Mouse (Mus musculus) forebrain, embryonic 15.5 days (tissue): ENCODE data around the gene Ralb. TPM values are rescaled to one million over a fixed set of nuclear protein-coding genes. Genes with fewer than 3 reads are reported as not detected.
A peak's percentile ranks its signal among the peaks of the same experiment; 100 is the strongest.

Source experiments
- ATAC-seq: fragments of 200-750 bp; cut with Nextera tagmentation; replicated peaks from 2 replicates; pipeline ENCODE4 v1.8.0; 2017; ENCODE audit warnings: mild to moderate bottlenecking, moderate TSS enrichment, moderate library complexity
- H3K27ac ChIP-seq: fragments of 300-500 bp; sonication (generic); replicated peaks from 2 replicates; pipeline ENCODE4 v1.5.1; 2015; ENCODE audit warnings: mild to moderate bottlenecking, inconsistent platforms
- H3K27me3 ChIP-seq: fragments of 300-500 bp; sonication (generic); 2 replicates; pipeline ENCODE4 v1.6.1; 2015; ENCODE audit warnings: inconsistent platforms
- H3K36me3 ChIP-seq: fragments of 300-500 bp; sonication (generic); 2 replicates; pipeline ENCODE4 v1.6.1; 2015; ENCODE audit warnings: mild to moderate bottlenecking, inconsistent platforms
- H3K4me1 ChIP-seq: fragments of 300-500 bp; sonication (generic); 2 replicates; pipeline ENCODE4 v1.6.1; 2015; ENCODE audit warnings: inconsistent platforms
- H3K4me2 ChIP-seq: fragments of 300-500 bp; sonication (generic); replicated peaks from 2 replicates; pipeline ENCODE4 v1.6.1; 2015; ENCODE audit warnings: mild to moderate bottlenecking, inconsistent platforms
- H3K4me3 ChIP-seq: fragments of 300-500 bp; sonication (generic); 2 replicates; pipeline ENCODE4 v1.5.1; 2015; ENCODE audit warnings: mild to moderate bottlenecking, inconsistent platforms
- H3K9ac ChIP-seq: fragments of 300-500 bp; sonication (generic); replicated peaks from 2 replicates; pipeline ENCODE4 v1.6.1; 2015; ENCODE audit warnings: mild to moderate bottlenecking, inconsistent platforms
- H3K9me3 ChIP-seq: fragments of 300-500 bp; sonication (generic); 2 replicates; pipeline ENCODE4 v1.6.1; 2016; ENCODE audit warnings: inconsistent platforms
- WGBS: fragments of 180-500 bp; shearing (Covaris S2); methylation state at CpG from one replicate; pipeline ENCODE4 v1.1.7; 2015; ENCODE audit warnings: mixed read lengths; 5-methylcytosine and 5-hydroxymethylcytosine counted together
- polyA plus RNA-seq: library from polyadenylated mRNA; unstranded; fragments of >200 nt; fragmentation: Nextera tagmentation; extraction: Ambion mirVana; gene quantifications from 2 replicates; pipeline ENCODE4 v1.2.1, GENCODE M21; 2015

Gene Ralb
- 50.5 and 50.9 TPM in 2 replicates for polyA plus RNA-seq

- no peaks in the 10 kb centered on the region for H3K36me3 ChIP-seq
- H3K4me3 ChIP-seq, result peak within 1 kb of the TSS; percentile 55
- peak; percentile 97 for ATAC-seq
- peak within 1 kb of the TSS; percentile 57 for H3K9ac ChIP-seq
- peaks cover 22% of the 10 kb centered on the region for H3K4me1 ChIP-seq
- no peaks in the 10 kb centered on the region for H3K27me3 ChIP-seq
- H3K4me2 ChIP-seq, result peak within 1 kb of the TSS; percentile 87
- H3K27ac ChIP-seq, result peak within 1 kb of the TSS; percentile 19; the same call in 1 of the 2 replicates
- H3K9me3 ChIP-seq, result no peaks in the 10 kb centered on the region
- 1% methylated on average over 57 of the region's 57 CpGs for WGBS
Observed at GRCm38 (mm10) chr1:119504260-119505062, at the start of gene Ralb. Gene Ralb, minus strand, starts transcription at chr1:119504794.

DNA sequence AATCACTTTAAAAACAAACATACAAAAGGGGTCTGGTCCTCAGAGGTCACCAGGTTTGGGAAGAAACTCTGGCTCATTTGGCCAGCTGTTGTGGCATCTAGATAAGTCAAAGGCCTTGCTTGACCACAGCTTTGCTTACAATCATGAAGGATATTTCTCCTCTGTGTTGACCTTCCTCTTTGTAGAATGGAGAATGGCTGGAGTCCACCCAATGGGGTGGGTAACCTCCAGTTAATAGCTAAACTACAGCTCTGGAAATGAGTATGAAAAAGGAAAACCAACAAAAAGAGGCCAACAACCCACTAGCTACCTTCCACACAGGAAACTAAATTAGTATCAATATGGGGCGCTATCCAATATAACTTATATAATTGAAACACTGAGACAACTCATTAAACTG is 47.1 kb upstream of the Ralb start:
- no peak overlapping the region for H3K4me2 ChIP-seq
- no peaks in the 10 kb centered on the region for H3K27me3 ChIP-seq
- no peak overlapping the region for H3K9ac ChIP-seq
- no peaks in the 10 kb centered on the region for H3K36me3 ChIP-seq
- H3K4me1 ChIP-seq, result no peaks in the 10 kb centered on the region
- no peak overlapping the region for H3K27ac ChIP-seq
- WGBS, result 98% methylated on average over 1 of the region's 1 CpGs
- H3K4me3 ChIP-seq, result no peak overlapping the region
- H3K9me3 ChIP-seq, result no peaks in the 10 kb centered on the region
- ATAC-seq, result no peak

DNA sequence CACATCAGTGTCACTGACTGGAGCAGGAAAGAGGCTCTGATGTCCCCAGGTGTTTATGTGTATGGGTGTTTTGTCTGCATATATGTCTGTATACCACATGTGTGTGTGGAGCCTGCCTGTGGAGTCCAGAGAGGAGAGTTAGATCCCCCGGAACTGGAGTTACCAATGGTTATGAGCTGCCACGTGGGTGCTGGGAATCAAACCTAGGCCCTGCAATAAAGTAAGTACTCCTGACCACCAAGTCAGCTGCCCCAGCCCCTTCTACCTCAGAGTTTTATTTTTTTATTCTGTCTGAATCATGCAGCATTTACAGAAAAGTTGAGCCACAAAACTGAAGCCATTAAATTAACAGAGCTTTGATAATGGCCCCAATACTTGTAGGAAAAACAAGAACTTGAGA is 45.5 kb upstream of the Ralb start:
- Histone ChIP-seq H3K4me3 (no peak overlapping the region), H3K27me3 (no peaks in the 10 kb centered on the region), H3K9me3 (no peaks in the 10 kb centered on the region), H3K4me1 (no peaks in the 10 kb centered on the region), H3K27ac (no peak overlapping the region), H3K9ac (no peak overlapping the region), H3K36me3 (no peaks in the 10 kb centered on the region), H3K4me2 (no peak overlapping the region)
- no peak for ATAC-seq
- 98% methylated on average over 2 of the region's 2 CpGs for WGBS

GRCm38 (mm10) chr1:119549327-119549689 is 44.7 kb upstream of the Ralb start:
- no peaks in the 10 kb centered on the region for H3K27me3 ChIP-seq
- no peak overlapping the region for H3K9ac ChIP-seq
- no peak overlapping the region for H3K4me2 ChIP-seq
- no peaks in the 10 kb centered on the region for H3K9me3 ChIP-seq
- 96% methylated on average over 7 of the region's 7 CpGs for WGBS
- ATAC-seq, result no peak
- H3K36me3 ChIP-seq, result no peaks in the 10 kb centered on the region
- no peak overlapping the region for H3K27ac ChIP-seq
- H3K4me3 ChIP-seq, result no peak overlapping the region
- H3K4me1 ChIP-seq, result no peaks in the 10 kb centered on the region

GRCm38 (mm10) chr1:119548668-119549326 is 44.2 kb upstream of the Ralb start:
- no peak overlapping the region for H3K9ac ChIP-seq
- H3K4me1 ChIP-seq, result no peaks in the 10 kb centered on the region
- H3K9me3 ChIP-seq, result no peaks in the 10 kb centered on the region
- peak; percentile 46 for ATAC-seq
- no peak overlapping the region for H3K27ac ChIP-seq
- no peak overlapping the region for H3K4me3 ChIP-seq
- 68% methylated on average over 7 of the region's 7 CpGs for WGBS
- no peaks in the 10 kb centered on the region for H3K27me3 ChIP-seq
- H3K4me2 ChIP-seq, result no peak overlapping the region
- no peaks in the 10 kb centered on the region for H3K36me3 ChIP-seq

- Histone ChIP-seq H3K9me3 (no peaks in the 10 kb centered on the region), H3K27me3 (no peaks in the 10 kb centered on the region), H3K27ac (no peak overlapping the region), H3K4me3 (no peak overlapping the region), H3K9ac (no peak overlapping the region), H3K36me3 (no peaks in the 10 kb centered on the region), H3K4me2 (no peak overlapping the region), H3K4me1 (no peaks in the 10 kb centered on the region)
- no peak for ATAC-seq
- 87% methylated on average over 3 of the region's 3 CpGs for WGBS
Observed at GRCm38 (mm10) chr1:119546490-119546889, 41.9 kb upstream of the Ralb start.

DNA sequence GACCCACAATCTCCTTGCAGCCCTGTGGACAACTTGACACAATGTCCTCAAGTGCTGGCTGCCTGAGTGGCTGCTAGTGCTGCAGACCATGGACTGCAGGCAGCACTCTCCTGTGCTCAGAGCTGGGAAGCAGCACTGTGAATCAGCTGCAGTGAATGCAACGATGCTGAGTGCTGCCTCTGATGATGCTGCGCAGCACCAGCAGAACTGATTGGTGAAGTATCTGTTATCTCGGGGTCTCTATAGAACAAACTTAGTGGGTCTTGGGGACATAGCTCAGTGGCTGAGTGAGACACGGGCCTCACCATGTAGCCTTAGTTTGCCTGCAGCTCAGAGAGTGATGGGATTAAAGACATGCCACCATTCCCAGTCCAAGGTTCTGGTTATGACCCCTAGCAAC is 41.1 kb upstream of the Ralb start:
- H3K9me3 ChIP-seq, result no peaks in the 10 kb centered on the region
- no peaks in the 10 kb centered on the region for H3K27me3 ChIP-seq
- H3K4me2 ChIP-seq, result no peak overlapping the region
- H3K4me3 ChIP-seq, result no peak overlapping the region
- H3K27ac ChIP-seq, result no peak overlapping the region
- no peak for ATAC-seq
- H3K4me1 ChIP-seq, result no peaks in the 10 kb centered on the region
- no peaks in the 10 kb centered on the region for H3K36me3 ChIP-seq
- H3K9ac ChIP-seq, result no peak overlapping the region
- 94% methylated on average over 4 of the region's 4 CpGs for WGBS

- no peak for ATAC-seq
- 95% methylated on average over 2 of the region's 2 CpGs for WGBS
- no peak overlapping the region for H3K9ac ChIP-seq
- H3K4me3 ChIP-seq, result no peak overlapping the region
- no peak overlapping the region for H3K27ac ChIP-seq
- H3K36me3 ChIP-seq, result no peaks in the 10 kb centered on the region
- no peaks in the 10 kb centered on the region for H3K27me3 ChIP-seq
- H3K4me2 ChIP-seq, result no peak overlapping the region
- no peaks in the 10 kb centered on the region for H3K4me1 ChIP-seq
- no peaks in the 10 kb centered on the region for H3K9me3 ChIP-seq
Observed at GRCm38 (mm10) chr1:119545164-119545563, 40.6 kb upstream of the Ralb start.

- H3K4me3 ChIP-seq, result no peak overlapping the region
- no peak overlapping the region for H3K27ac ChIP-seq
- ATAC-seq, result no peak
- 92% methylated on average over 5 of the region's 5 CpGs for WGBS
- H3K27me3 ChIP-seq, result no peaks in the 10 kb centered on the region
- no peaks in the 10 kb centered on the region for H3K4me1 ChIP-seq
- H3K9me3 ChIP-seq, result no peaks in the 10 kb centered on the region
- H3K36me3 ChIP-seq, result no peaks in the 10 kb centered on the region
- H3K9ac ChIP-seq, result no peak overlapping the region
- H3K4me2 ChIP-seq, result no peak overlapping the region
Observed at GRCm38 (mm10) chr1:119544611-119545155, 40.1 kb upstream of the Ralb start.

DNA sequence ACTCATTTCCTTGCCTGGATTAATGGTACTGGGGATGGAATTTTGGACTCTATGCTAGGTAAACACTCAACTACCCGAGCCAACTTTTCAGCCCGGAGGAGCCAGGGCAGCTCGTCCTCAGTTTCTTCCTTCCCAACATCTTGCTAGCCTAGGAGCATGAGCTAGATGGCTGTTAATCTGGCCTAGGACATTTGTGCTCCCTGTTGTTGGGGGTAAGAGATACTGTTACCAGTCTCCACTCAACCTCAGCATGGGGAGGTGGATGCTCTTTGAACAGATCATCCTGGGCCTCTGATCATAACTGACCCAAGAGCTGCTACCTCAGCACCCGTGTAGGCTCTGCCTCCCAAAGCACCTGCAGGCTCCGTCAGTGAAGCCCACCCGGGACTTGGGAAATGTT is 38.7 kb upstream of the Ralb start:
- no peaks in the 10 kb centered on the region for H3K36me3 ChIP-seq
- no peak overlapping the region for H3K9ac ChIP-seq
- H3K4me3 ChIP-seq, result no peak overlapping the region
- no peak overlapping the region for H3K27ac ChIP-seq
- ATAC-seq, result no peak
- H3K27me3 ChIP-seq, result no peaks in the 10 kb centered on the region
- no peaks in the 10 kb centered on the region for H3K4me1 ChIP-seq
- H3K9me3 ChIP-seq, result no peaks in the 10 kb centered on the region
- 95% methylated on average over 6 of the region's 6 CpGs for WGBS
- no peak overlapping the region for H3K4me2 ChIP-seq

DNA sequence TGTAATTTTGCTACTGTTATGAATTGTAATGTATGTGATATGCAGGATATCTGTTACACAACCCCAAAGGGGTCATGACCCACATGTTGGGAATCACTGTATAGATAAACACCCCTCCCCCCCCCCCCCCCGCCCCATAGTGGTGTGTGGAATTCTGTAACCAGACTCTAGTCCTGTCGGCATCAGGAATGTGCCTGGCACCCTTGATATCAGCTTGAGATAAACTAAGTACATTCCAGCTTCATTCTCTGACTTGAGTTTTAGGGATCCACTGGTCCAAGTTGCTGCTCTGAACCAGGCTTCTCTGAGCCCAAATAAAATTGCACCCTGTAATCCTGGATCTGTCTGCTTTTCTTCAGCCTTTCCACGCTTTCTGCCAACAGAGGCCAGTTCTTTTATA is 37.0 kb upstream of the Ralb start:
- Histone ChIP-seq H3K27ac (no peak overlapping the region), H3K27me3 (no peaks in the 10 kb centered on the region), H3K4me1 (no peaks in the 10 kb centered on the region), H3K4me3 (no peak overlapping the region), H3K36me3 (no peaks in the 10 kb centered on the region), H3K9me3 (no peaks in the 10 kb centered on the region), H3K4me2 (no peak overlapping the region), H3K9ac (no peak overlapping the region)
- ATAC-seq, result no peak
- WGBS, result 92% methylated on average over 3 of the region's 3 CpGs

- Histone ChIP-seq H3K4me3 (no peak overlapping the region), H3K27ac (no peak overlapping the region), H3K4me2 (no peak overlapping the region), H3K36me3 (no peaks in the 10 kb centered on the region), H3K27me3 (no peaks in the 10 kb centered on the region), H3K9me3 (no peaks in the 10 kb centered on the region), H3K4me1 (no peaks in the 10 kb centered on the region), H3K9ac (no peak overlapping the region)
- ATAC-seq, result no peak
- 84% methylated on average over 9 of the region's 9 CpGs for WGBS
Observed at GRCm38 (mm10) chr1:119540836-119541557, 36.4 kb upstream of the Ralb start.
